ENCODE assay signal across 9 mouse cellular contexts in genomic region chr8:57486491-57487440, GRCm38 (mm10). TPM values are rescaled to one million over a fixed set of nuclear protein-coding genes. Genes with fewer than 3 reads are reported as not detected.
DNase-seq lines count a peak whose midpoint lies in the region; ATAC-seq and TF ChIP-seq lines count a peak whose summit lies in the region.
"Had no signal": no experiment of that assay in that cellular context is flagged by ENCODE, and none has a peak within 500 bp of the region (broad histone marks: within the 10 kb centered on the region; RNA-seq: fewer than 3 reads in every experiment).

No protein-coding gene starts in this region.

- DNase-seq in forebrain, embryonic 11.5 days (ENCODE audit: low spot score), result peak; percentile 84
- peak; percentile 64 to 66 for DNase-seq in heart, postnatal 10 days
- DNase-seq in layer of hippocampus, adult 18-20 months (ENCODE audit: low spot score in 2 of 2), result peak; percentile 34 to 53
- DNase-seq in ovary, adult 18-20 months (ENCODE audit: low spot score), result peak; percentile 12
- DNase-seq in thymus, adult 2 months, result peak; percentile 54

- peak overlapping the region; percentile 54 for H3K4me2 ChIP-seq in forebrain, embryonic 11.5 days (ENCODE audit: low read depth, low read length, severe bottlenecking)
- H3K4me2 ChIP-seq in lung, embryonic 15.5 days, result peak overlapping the region; percentile 87

- intact Hi-C loops in heart, postnatal 10 days (cut with DNase I), result loop anchor here (1.0 to 5.0 kb wide), 5 partner anchors 25 to 164 kb away; partner anchors contain the start of genes Hand2 and Hmgb2

- no peak for TF ChIP-seq CTCF in ES-Bruce4 (IDR thresholded peaks at IDR 0.05; ENCODE audit: low read depth, low read length)
- TF ChIP-seq CTCF in thymus, adult 2 months (IDR thresholded peaks at IDR 0.05; ENCODE audit: borderline replicate concordance, control insufficient read depth, extremely low read depth, insufficient read depth, low read length, poor library complexity), result no peak

- peak overlapping the region; percentile 75 for H3K27ac ChIP-seq in ES-Bruce4 (ENCODE audit: insufficient read depth, low read length)
- H3K27ac ChIP-seq in brown adipose tissue, adult 24 weeks (replicated peaks; ENCODE audit: low read depth, low read length), result peak overlapping the region; percentile 33; the same call in 1 of the 2 replicates
- H3K27ac ChIP-seq in forebrain, embryonic 11.5 days (ENCODE audit: low read depth, low read length), result peak overlapping the region; percentile 92
- peak overlapping the region; percentile 97 for H3K27ac ChIP-seq in lung, embryonic 15.5 days
- peak overlapping the region; percentile 54 for H3K27ac ChIP-seq in thymus, adult 2 months (ENCODE audit: control insufficient read depth, insufficient read depth, low read length)

- WGBS in forebrain, embryonic 11.5 days, result under 1% methylated on average over 54 of the region's 54 CpGs
- under 1% methylated on average over 54 of the region's 54 CpGs for WGBS in lung, embryonic 15.5 days
- WGBS in thymus, adult 2 months, result under 1% methylated on average over 54 of the region's 54 CpGs

- H3K27me3 ChIP-seq in ES-Bruce4 (ENCODE audit: control insufficient read depth, insufficient read depth, low read length, poor library complexity, severe bottlenecking), result no peaks in the 10 kb centered on the region
- H3K27me3 ChIP-seq in forebrain, embryonic 11.5 days (ENCODE audit: control insufficient read depth, insufficient read depth, low read length), result no peaks in the 10 kb centered on the region
- H3K27me3 ChIP-seq in lung, embryonic 15.5 days, result no peaks in the 10 kb centered on the region
- no peaks in the 10 kb centered on the region for H3K27me3 ChIP-seq in thymus, adult 2 months (ENCODE audit: control insufficient read depth, insufficient read depth, low read length)

- no peaks in the 10 kb centered on the region for H3K9me3 ChIP-seq in ES-Bruce4 (replicated peaks; ENCODE audit: control insufficient read depth, insufficient read depth, low read length, poor library complexity, severe bottlenecking)
- H3K9me3 ChIP-seq in forebrain, embryonic 11.5 days (ENCODE audit: control insufficient read depth, low read length), result no peaks in the 10 kb centered on the region
- no peaks in the 10 kb centered on the region for H3K9me3 ChIP-seq in lung, embryonic 15.5 days

- H3K4me1 ChIP-seq in ES-Bruce4 (ENCODE audit: control insufficient read depth, insufficient read depth, low read length), result no peaks in the 10 kb centered on the region
- no peaks in the 10 kb centered on the region for H3K4me1 ChIP-seq in brown adipose tissue, adult 24 weeks (ENCODE audit: control insufficient read depth, insufficient read depth, insufficient read length, low read length)
- no peaks in the 10 kb centered on the region for H3K4me1 ChIP-seq in forebrain, embryonic 11.5 days (replicated peaks; ENCODE audit: control insufficient read depth, insufficient read depth, low read length)
- peaks cover 10% of the 10 kb centered on the region for H3K4me1 ChIP-seq in lung, embryonic 15.5 days
- H3K4me1 ChIP-seq in thymus, adult 2 months (replicated peaks; ENCODE audit: control insufficient read depth, insufficient read depth, low read length), result 0 out of 2 replicates have a peak, but pooled peaks cover 2% of the 10 kb centered on the region

- H3K4me3 ChIP-seq in ES-Bruce4 (ENCODE audit: low read depth, low read length), result peak overlapping the region; percentile 100
- H3K4me3 ChIP-seq in brown adipose tissue, adult 24 weeks (ENCODE audit: insufficient read depth, low read depth, low read length), result peak overlapping the region; percentile 99
- peak overlapping the region; percentile 93 for H3K4me3 ChIP-seq in forebrain, embryonic 11.5 days (ENCODE audit: low read depth, low read length)
- peak overlapping the region; percentile 93 for H3K4me3 ChIP-seq in lung, embryonic 15.5 days
- H3K4me3 ChIP-seq in thymus, adult 2 months (ENCODE audit: control insufficient read depth, insufficient read depth, low read length), result peak overlapping the region; percentile 90

- TF ChIP-seq POLR2A in ES-Bruce4 (IDR thresholded peaks at IDR 0.05; ENCODE audit: insufficient read depth, low read length), result no peak
- no peak for TF ChIP-seq POLR2A in thymus, adult 2 months (IDR thresholded peaks at IDR 0.05; ENCODE audit: control insufficient read depth, extremely low read depth, insufficient read depth, low read length, poor library complexity)

- TF ChIP-seq EP300 in ES-Bruce4 (IDR thresholded peaks at IDR 0.05; ENCODE audit: insufficient read depth, low read depth, low read length), result 0 out of 2 replicates have a peak, but pooled peaks have one; percentile 5

- H3K9ac ChIP-seq in ES-Bruce4 (ENCODE audit: low read depth, poor library complexity, severe bottlenecking), result peak overlapping the region; percentile 94
- peak overlapping the region; percentile 92 for H3K9ac ChIP-seq in forebrain, embryonic 11.5 days (ENCODE audit: low read length)
- peak overlapping the region; percentile 69 for H3K9ac ChIP-seq in lung, embryonic 15.5 days

- H3K36me3 ChIP-seq in ES-Bruce4 (ENCODE audit: control insufficient read depth, insufficient read depth, low read length, poor library complexity, severe bottlenecking), result peaks cover 27% of the 10 kb centered on the region
- peaks cover 4% of the 10 kb centered on the region for H3K36me3 ChIP-seq in forebrain, embryonic 11.5 days (ENCODE audit: control insufficient read depth, insufficient read depth, low read length)
- H3K36me3 ChIP-seq in lung, embryonic 15.5 days, result peaks cover 10% of the 10 kb centered on the region; the same call in 1 of the 2 replicates
- 0 out of 2 replicates have a peak, but pooled peaks cover 3% of the 10 kb centered on the region for H3K36me3 ChIP-seq in thymus, adult 2 months (ENCODE audit: control insufficient read depth, insufficient read depth, low read length)

- peak; percentile 69 for ATAC-seq in forebrain, embryonic 11.5 days (replicated peaks; ENCODE audit: low FRiP score)
- ATAC-seq in lung, embryonic 15.5 days (ENCODE audit: borderline replicate concordance, extremely low read depth, low FRiP score, low TSS enrichment), result peak; percentile 47

RNA-seq across cellular contexts. Expression of gene Sap30, which starts 0.9 kb away (rescaled TPM):
- 52.5 and 63.5 TPM in 2 replicates for polyA plus RNA-seq in ES-Bruce4 (2011; ENCODE audit: insufficient read depth, insufficient read length, low read depth, missing spikeins)
- polyA plus RNA-seq in brown adipose tissue, adult 24 weeks (2012; ENCODE audit: insufficient read depth, insufficient read length, missing spikeins), result 3.9 and 6.5 TPM in 2 replicates
- 131 and 140 TPM in 2 replicates for polyA plus RNA-seq in forebrain, embryonic 11.5 days (2014; fragmentation: Nextera tagmentation; extraction: Ambion mirVana)
- 10 to 100 TPM; 17.8 to 21.1 TPM for total RNA-seq in heart, postnatal 10 days (2021)
- total RNA-seq in layer of hippocampus, adult 18-20 months (2021), result 10 to 100 TPM; 12.6 to 17.6 TPM
- polyA plus RNA-seq in lung, embryonic 15.5 days (2015; fragmentation: Nextera tagmentation; extraction: Ambion mirVana), result 37.0 and 40.3 TPM in 2 replicates
- 19.4 and 27.6 TPM in 2 replicates for polyA plus RNA-seq in thymus, adult 2 months (2012; rRNA removed)

RNA-seq across cellular contexts. Expression of gene Hmgb2, which starts 24.9 kb away (rescaled TPM):
- polyA plus RNA-seq in ES-Bruce4 (2011; ENCODE audit: insufficient read depth, insufficient read length, low read depth, missing spikeins), result 235 and 249 TPM in 2 replicates
- 2.1 and 4.9 TPM in 2 replicates for polyA plus RNA-seq in brown adipose tissue, adult 24 weeks (2012; ENCODE audit: insufficient read depth, insufficient read length, missing spikeins)
- 626 and 749 TPM in 2 replicates for polyA plus RNA-seq in forebrain, embryonic 11.5 days (2014; fragmentation: Nextera tagmentation; extraction: Ambion mirVana)
- total RNA-seq in heart, postnatal 10 days (2021), result 10 to 100 TPM; 66.0 to 67.2 TPM
- total RNA-seq in layer of hippocampus, adult 18-20 months (2021), result 1 to 10 TPM; 4.9 to 7.4 TPM
- 404 and 413 TPM in 2 replicates for polyA plus RNA-seq in lung, embryonic 15.5 days (2015; fragmentation: Nextera tagmentation; extraction: Ambion mirVana)
- 64.0 and 93.8 TPM in 2 replicates for polyA plus RNA-seq in thymus, adult 2 months (2012; rRNA removed)

RNA-seq across cellular contexts. Expression of gene Scrg1, which starts 31.0 kb away (rescaled TPM):
- not detected in 2 replicates for polyA plus RNA-seq in ES-Bruce4 (2011; ENCODE audit: insufficient read depth, insufficient read length, low read depth, missing spikeins)
- polyA plus RNA-seq in brown adipose tissue, adult 24 weeks (2012; ENCODE audit: insufficient read depth, insufficient read length, missing spikeins), result not detected in 2 replicates
- polyA plus RNA-seq in forebrain, embryonic 11.5 days (2014; fragmentation: Nextera tagmentation; extraction: Ambion mirVana), result not detected in 2 replicates
- not detected for total RNA-seq in heart, postnatal 10 days (2021)
- total RNA-seq in layer of hippocampus, adult 18-20 months (2021), result 10 to 100 TPM; 60.7 to 68.0 TPM
- polyA plus RNA-seq in lung, embryonic 15.5 days (2015; fragmentation: Nextera tagmentation; extraction: Ambion mirVana), result 0.97 and 1.8 TPM in 2 replicates
- polyA plus RNA-seq in thymus, adult 2 months (2012; rRNA removed), result 0.16 TPM in 1 of 2 replicates, not detected in the other
- polyA plus RNA-seq: gonadal fat pad, adult 2 months had no signal

Comparison
In these comparisons a context has a peak if more than half of its experiments do, and no peak if none do; other contexts are left out.
1. Peak in every context shown above with its lines: DNase-seq, ATAC-seq, H3K4me3 ChIP-seq and H3K27ac ChIP-seq.
2. H3K27ac ChIP-seq: peak in every context shown above with its lines; median percentile 97 in lung, embryonic 15.5 days; 92 in forebrain, embryonic 11.5 days; 75 in ES-Bruce4; 54 in thymus, adult 2 months; 33 in brown adipose tissue, adult 24 weeks.
3. DNase-seq: peak in every context shown above with its lines; median percentile 84 in forebrain, embryonic 11.5 days; 65 in heart, postnatal 10 days; 54 in thymus, adult 2 months; 44 in layer of hippocampus, adult 18-20 months; 12 in ovary, adult 18-20 months.
4. RNA of gene Hmgb2, which starts 24.9 kb away (polyA plus RNA-seq): 626 to 749 TPM in forebrain, embryonic 11.5 days, 404 to 413 TPM in lung, embryonic 15.5 days, 235 to 249 TPM in ES-Bruce4 and 64.0 to 93.8 TPM in thymus, adult 2 months; 2.1 to 4.9 TPM in brown adipose tissue, adult 24 weeks; every median in the first group is over 10 times any median in the second.